Mouse (Mus musculus) hindbrain, embryonic 13.5 days (tissue): ENCODE data around the gene Fat3. TPM values are rescaled to one million over a fixed set of nuclear protein-coding genes. Genes with fewer than 3 reads are reported as not detected.

Experiments
- ATAC-seq: fragments of 200-750 bp; cut with Nextera tagmentation; 2 replicates; pipeline ENCODE4 v1.8.0; 2017; ENCODE audit warnings: moderate TSS enrichment; ENCODE audit not compliant: low FRiP score
- H3K27ac ChIP-seq: fragments of 300-500 bp; sonication (generic); 2 replicates; pipeline ENCODE4 v1.5.1; 2015; ENCODE audit warnings: inconsistent platforms, mild to moderate bottlenecking, moderate library complexity
- H3K27me3 ChIP-seq: fragments of 300-500 bp; sonication (generic); 2 replicates; pipeline ENCODE4 v1.6.1; 2015; ENCODE audit warnings: mild to moderate bottlenecking, inconsistent platforms
- H3K36me3 ChIP-seq: fragments of 300-500 bp; sonication (generic); 2 replicates; pipeline ENCODE4 v1.6.1; 2015; ENCODE audit warnings: mild to moderate bottlenecking, inconsistent platforms
- H3K4me1 ChIP-seq: fragments of 300-500 bp; sonication (generic); replicated peaks from 2 replicates; pipeline ENCODE4 v1.6.1; 2015; ENCODE audit warnings: inconsistent platforms
- H3K4me2 ChIP-seq: fragments of 300-500 bp; sonication (generic); 2 replicates; pipeline ENCODE4 v1.6.1; 2015; ENCODE audit warnings: inconsistent platforms, mild to moderate bottlenecking, moderate library complexity
- H3K4me3 ChIP-seq: fragments of 300-500 bp; sonication (generic); 2 replicates; pipeline ENCODE4 v1.5.1; 2015; ENCODE audit warnings: mild to moderate bottlenecking, inconsistent platforms
- H3K9ac ChIP-seq: fragments of 300-500 bp; sonication (generic); 2 replicates; pipeline ENCODE4 v1.6.1; 2015; ENCODE audit warnings: mild to moderate bottlenecking, inconsistent platforms
- H3K9me3 ChIP-seq: fragments of 300-500 bp; sonication (generic); 2 replicates; pipeline ENCODE4 v1.6.1; 2016; ENCODE audit warnings: inconsistent platforms
- WGBS: fragments of 180-500 bp; shearing (Covaris S2); methylation state at CpG from one replicate; pipeline ENCODE4 v1.1.7; 2015; 5-methylcytosine and 5-hydroxymethylcytosine counted together
- polyA plus RNA-seq: library from polyadenylated mRNA; unstranded; fragments of >200 nt; fragmentation: Nextera tagmentation; extraction: Ambion mirVana; gene quantifications from 2 replicates; pipeline ENCODE4 v1.2.1, GENCODE M21; 2015

The Fat3 gene
- polyA plus RNA-seq, 1 experiment from 2014 or later: 12.8 TPM

- Histone ChIP-seq H3K4me3 (no peak overlapping the region), H3K27ac (peak overlapping the region; percentile 69; the same call in 1 of the 2 replicates), H3K9me3 (no peaks in the 10 kb centered on the region), H3K36me3 (no peaks in the 10 kb centered on the region), H3K4me2 (no peak overlapping the region), H3K27me3 (no peaks in the 10 kb centered on the region), H3K4me1 (peaks cover 42% of the 10 kb centered on the region), H3K9ac (no peak overlapping the region)
- ATAC-seq: no peak
- WGBS: 69% methylated on average over 1 of the region's 1 CpGs
Measured at GRCm38 (mm10) chr9:16213324-16213723, 287.8 kb downstream of the Fat3 start.

GRCm38 (mm10) chr9:16212628-16213027 is 288.5 kb downstream of the Fat3 start:
- H3K27me3 ChIP-seq: no peaks in the 10 kb centered on the region
- no peaks in the 10 kb centered on the region for H3K9me3 ChIP-seq
- H3K9ac ChIP-seq: peak overlapping the region; percentile 16; the same call in 1 of the 2 replicates
- no peak; the same call in 1 of the 2 replicates for ATAC-seq
- no peak overlapping the region for H3K4me3 ChIP-seq
- H3K36me3 ChIP-seq: no peaks in the 10 kb centered on the region
- WGBS: 62% methylated on average over 3 of the region's 3 CpGs
- peak overlapping the region; percentile 69 for H3K27ac ChIP-seq
- H3K4me2 ChIP-seq: no peak overlapping the region
- peaks cover 42% of the 10 kb centered on the region for H3K4me1 ChIP-seq

GRCm38 (mm10) chr9:16212163-16212562 is 288.9 kb downstream of the Fat3 start:
- Histone ChIP-seq H3K27me3 (no peaks in the 10 kb centered on the region), H3K36me3 (no peaks in the 10 kb centered on the region), H3K4me3 (no peak overlapping the region), H3K4me1 (peaks cover 42% of the 10 kb centered on the region), H3K4me2 (no peak overlapping the region), H3K27ac (peak overlapping the region; percentile 69), H3K9ac (no peak overlapping the region), H3K9me3 (no peaks in the 10 kb centered on the region)
- peak; percentile 36; the same call in 1 of the 2 replicates for ATAC-seq
- WGBS: 57% methylated on average over 4 of the region's 4 CpGs

- no peaks in the 10 kb centered on the region for H3K27me3 ChIP-seq
- no peaks in the 10 kb centered on the region for H3K9me3 ChIP-seq
- no peaks in the 10 kb centered on the region for H3K36me3 ChIP-seq
- H3K9ac ChIP-seq: no peak overlapping the region
- WGBS: 66% methylated on average over 3 of the region's 3 CpGs
- H3K4me1 ChIP-seq: peaks cover 41% of the 10 kb centered on the region
- no peak overlapping the region for H3K4me3 ChIP-seq
- H3K27ac ChIP-seq: peak overlapping the region; percentile 69
- no peak overlapping the region for H3K4me2 ChIP-seq
- ATAC-seq: no peak
Measured at GRCm38 (mm10) chr9:16211468-16211867, 289.6 kb downstream of the Fat3 start.

GRCm38 (mm10) chr9:16202296-16202695 is 298.8 kb downstream of the Fat3 start:
- Histone ChIP-seq H3K4me2 (no peak overlapping the region), H3K36me3 (no peaks in the 10 kb centered on the region), H3K4me1 (peaks cover 20% of the 10 kb centered on the region), H3K4me3 (no peak overlapping the region), H3K27me3 (no peaks in the 10 kb centered on the region), H3K9me3 (no peaks in the 10 kb centered on the region), H3K27ac (no peak overlapping the region), H3K9ac (no peak overlapping the region)
- no peak for ATAC-seq
- WGBS: 70% methylated on average over 6 of the region's 6 CpGs

GRCm38 (mm10) chr9:16200948-16201347 is 300.1 kb downstream of the Fat3 start:
- Histone ChIP-seq H3K4me3 (no peak overlapping the region), H3K36me3 (no peaks in the 10 kb centered on the region), H3K4me2 (no peak overlapping the region), H3K27ac (no peak overlapping the region), H3K9ac (no peak overlapping the region), H3K9me3 (no peaks in the 10 kb centered on the region), H3K4me1 (peaks cover 20% of the 10 kb centered on the region), H3K27me3 (no peaks in the 10 kb centered on the region)
- WGBS: 70% methylated on average over 1 of the region's 1 CpGs
- no peak for ATAC-seq

- 43% methylated on average over 1 of the region's 1 CpGs for WGBS
- no peak for ATAC-seq
- H3K4me1 ChIP-seq: peaks cover 7% of the 10 kb centered on the region
- H3K27ac ChIP-seq: no peak overlapping the region
- H3K36me3 ChIP-seq: no peaks in the 10 kb centered on the region
- no peaks in the 10 kb centered on the region for H3K9me3 ChIP-seq
- no peak overlapping the region for H3K9ac ChIP-seq
- H3K27me3 ChIP-seq: no peaks in the 10 kb centered on the region
- H3K4me2 ChIP-seq: no peak overlapping the region
- H3K4me3 ChIP-seq: no peak overlapping the region
Measured at GRCm38 (mm10) chr9:16186461-16186860, 314.6 kb downstream of the Fat3 start.

GRCm38 (mm10) chr9:16169238-16169637 is 331.8 kb downstream of the Fat3 start:
- Histone ChIP-seq H3K9me3 (no peaks in the 10 kb centered on the region), H3K4me3 (no peak overlapping the region), H3K4me2 (no peak overlapping the region), H3K4me1 (peaks cover 7% of the 10 kb centered on the region), H3K36me3 (no peaks in the 10 kb centered on the region), H3K9ac (no peak overlapping the region), H3K27me3 (no peaks in the 10 kb centered on the region), H3K27ac (no peak overlapping the region)
- ATAC-seq: no peak
- 89% methylated on average over 4 of the region's 4 CpGs for WGBS

GRCm38 (mm10) chr9:16168051-16168450 is 333.0 kb downstream of the Fat3 start:
- no peaks in the 10 kb centered on the region for H3K27me3 ChIP-seq
- H3K27ac ChIP-seq: no peak overlapping the region
- no peak for ATAC-seq
- 53% methylated on average over 2 of the region's 2 CpGs for WGBS
- H3K4me2 ChIP-seq: no peak overlapping the region
- no peak overlapping the region for H3K9ac ChIP-seq
- H3K4me1 ChIP-seq: peaks cover 7% of the 10 kb centered on the region
- H3K4me3 ChIP-seq: no peak overlapping the region
- H3K9me3 ChIP-seq: no peaks in the 10 kb centered on the region
- H3K36me3 ChIP-seq: no peaks in the 10 kb centered on the region

- Histone ChIP-seq H3K4me1 (no peaks in the 10 kb centered on the region), H3K27me3 (no peaks in the 10 kb centered on the region), H3K4me2 (no peak overlapping the region), H3K27ac (no peak overlapping the region), H3K4me3 (no peak overlapping the region), H3K36me3 (no peaks in the 10 kb centered on the region), H3K9me3 (no peaks in the 10 kb centered on the region), H3K9ac (no peak overlapping the region)
- no peak for ATAC-seq
- WGBS: 98% methylated on average over 5 of the region's 5 CpGs
Measured at GRCm38 (mm10) chr9:16159366-16159765, 341.7 kb downstream of the Fat3 start.

GRCm38 (mm10) chr9:16153580-16153930 is 347.5 kb downstream of the Fat3 start:
- 22% methylated on average over 3 of the region's 3 CpGs for WGBS
- Histone ChIP-seq H3K27me3 (no peaks in the 10 kb centered on the region), H3K27ac (no peak overlapping the region), H3K4me3 (no peak overlapping the region), H3K9ac (no peak overlapping the region), H3K4me1 (peaks cover 10% of the 10 kb centered on the region), H3K36me3 (no peaks in the 10 kb centered on the region), H3K4me2 (no peak overlapping the region), H3K9me3 (no peaks in the 10 kb centered on the region)
- no peak for ATAC-seq

GRCm38 (mm10) chr9:16152756-16153579 is 348.1 kb downstream of the Fat3 start:
- Histone ChIP-seq H3K4me2 (no peak overlapping the region), H3K36me3 (no peaks in the 10 kb centered on the region), H3K9me3 (no peaks in the 10 kb centered on the region), H3K4me1 (peaks cover 14% of the 10 kb centered on the region), H3K27ac (no peak overlapping the region), H3K4me3 (no peak overlapping the region), H3K9ac (no peak overlapping the region), H3K27me3 (no peaks in the 10 kb centered on the region)
- 38% methylated on average over 4 of the region's 4 CpGs for WGBS
- no peak for ATAC-seq

GRCm38 (mm10) chr9:16150046-16150445 is 351.0 kb downstream of the Fat3 start:
- H3K4me1 ChIP-seq: peaks cover 22% of the 10 kb centered on the region
- ATAC-seq: no peak
- H3K4me2 ChIP-seq: no peak overlapping the region
- H3K27me3 ChIP-seq: no peaks in the 10 kb centered on the region
- H3K36me3 ChIP-seq: no peaks in the 10 kb centered on the region
- no peak overlapping the region for H3K27ac ChIP-seq
- no peak overlapping the region for H3K4me3 ChIP-seq
- no peak overlapping the region for H3K9ac ChIP-seq
- H3K9me3 ChIP-seq: no peaks in the 10 kb centered on the region
